Mouse (Mus musculus) MEL (cell line): ENCODE data around the gene Phyhipl.

Source experiments
- BHLHE40 ChIP-seq: IDR thresholded peaks from 2 replicates; pipeline ENCODE4 v1.6.1; 2012; ENCODE audit warnings: low read depth, mild to moderate bottlenecking, inconsistent platforms, low read length, improper control_type of control experiment, borderline replicate concordance
- CTCF ChIP-seq, 3 experiments: IDR thresholded peaks in 2 of 3; conservative IDR thresholded peaks in 1 of 3; 2 replicates each; pipeline ENCODE4 v1.5.1; 2011 to 2012; ENCODE audit warnings: low read length in 3 of 3, low read depth in 2 of 3, mild to moderate bottlenecking in 2 of 3, improper control_type of control experiment in 1 of 3, inconsistent platforms in 1 of 3, mixed read lengths in 1 of 3, moderate library complexity in 1 of 3; ENCODE audit not compliant: control insufficient read depth in 1 of 3, insufficient read depth in 1 of 3, poor library complexity in 1 of 3, severe bottlenecking in 1 of 3
- E2F4 ChIP-seq: IDR thresholded peaks from 2 replicates; pipeline ENCODE4 v1.6.1; 2011; ENCODE audit warnings: low read depth, low read length, improper control_type of control experiment, borderline replicate concordance
- HCFC1 ChIP-seq: IDR thresholded peaks from 2 replicates; pipeline ENCODE4 v1.6.1; 2012; ENCODE audit warnings: low read depth, mild to moderate bottlenecking, inconsistent platforms, low read length, improper control_type of control experiment, moderate library complexity
- KAT2A ChIP-seq: conservative IDR thresholded peaks from 2 replicates; pipeline ENCODE4 v1.6.1; 2012; ENCODE audit warnings: low read depth, low read length, improper control_type of control experiment, inconsistent platforms
- POLR2A ChIP-seq, 2 experiments: IDR thresholded peaks; 2 replicates each; pipeline ENCODE4 v1.6.1; 2011 to 2012; ENCODE audit warnings: low read length in 2 of 2, mild to moderate bottlenecking in 2 of 2, control low read depth in 1 of 2, improper control_type of control experiment in 1 of 2, low read depth in 1 of 2, moderate library complexity in 1 of 2; ENCODE audit not compliant: control insufficient read depth in 1 of 2, insufficient read depth in 1 of 2, poor library complexity in 1 of 2
- RCOR1 ChIP-seq: IDR thresholded peaks from 2 replicates; pipeline ENCODE4 v1.6.1; 2012; ENCODE audit warnings: low read depth, mild to moderate bottlenecking, inconsistent platforms, low read length, improper control_type of control experiment
- SIN3A ChIP-seq: IDR thresholded peaks from 2 replicates; pipeline ENCODE4 v1.6.1; 2012; ENCODE audit warnings: low read length, improper control_type of control experiment, inconsistent platforms

DNA sequence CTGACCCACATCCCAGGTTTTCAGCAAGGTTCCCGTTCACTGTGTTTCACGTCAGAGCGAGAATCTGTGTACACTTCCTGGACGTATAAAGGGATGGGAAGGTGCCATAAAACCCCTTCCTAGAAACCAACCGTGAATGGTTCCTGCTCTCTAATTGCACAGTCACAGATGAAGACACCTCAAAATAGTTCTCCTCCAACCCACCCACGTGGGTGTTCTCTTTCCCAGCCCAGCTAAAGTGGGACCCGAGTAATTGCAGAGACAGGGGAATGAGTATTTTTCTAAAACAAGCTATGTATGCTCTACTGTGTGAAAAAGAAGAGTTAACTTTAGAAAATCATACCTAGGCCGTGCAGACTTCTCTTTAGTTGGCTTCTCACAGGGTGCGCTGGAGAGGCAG is 140.9 kb downstream of the Phyhipl start:
- no peak for TF ChIP-seq SIN3A
- no peak for TF ChIP-seq CTCF (IDR thresholded peaks at IDR 0.05 in 2 of 3, conservative IDR thresholded peaks at IDR 0.05 in 1 of 3; ENCODE audit: control insufficient read depth in 1 of 3, insufficient read depth in 1 of 3, low read depth in 2 of 3, low read length in 3 of 3, poor library complexity in 1 of 3, severe bottlenecking in 1 of 3)
- TF ChIP-seq KAT2A: no peak
- TF ChIP-seq RCOR1: no peak
- TF ChIP-seq BHLHE40: no peak
- TF ChIP-seq POLR2A (IDR thresholded peaks at IDR 0.05; ENCODE audit: control insufficient read depth in 1 of 2, insufficient read depth in 1 of 2, low read depth in 1 of 2, low read length in 2 of 2, poor library complexity in 1 of 2): no peak
- no peak for TF ChIP-seq E2F4
- no peak for TF ChIP-seq HCFC1
